Mouse (Mus musculus) adrenal gland, adult (tissue): ENCODE results near the gene Timm29.
"Not testable (repeated sequence)": the region's sequence is repeated elsewhere in the genome, so short reads cannot be mapped to it uniquely, and the experiment has no call there.

ENCODE experiments used
- DNase-seq, 2 experiments: peaks; one replicate each; pipeline ENCODE4 v3.0.0; 2022 to 2023; ENCODE audit warnings: low spot score in 1 of 2; ENCODE audit not compliant: inconsistent age in 2 of 2

The Timm29 gene

GRCm38 (mm10) chr9:21576286-21576685 lies 16.2 kb upstream of the Timm29 start:
- DNase-seq, result no peak

- no peak for DNase-seq
Observed at GRCm38 (mm10) chr9:21578226-21578625, 14.3 kb upstream of the Timm29 start.

GRCm38 (mm10) chr9:21585401-21585800 lies 7.1 kb upstream of the Timm29 start:
- no peak for DNase-seq

GRCm38 (mm10) chr9:21587678-21588349 lies 4.7 kb upstream of the Timm29 start:
- no peak for DNase-seq

GRCm38 (mm10) chr9:21588350-21588749 lies 4.2 kb upstream of the Timm29 start:
- DNase-seq, result peak in 1 of 2 experiments; percentile 41

- DNase-seq, result peak in 1 of 2 experiments; percentile 23
Observed at GRCm38 (mm10) chr9:21589538-21589937, 3.0 kb upstream of the Timm29 start.

- peak in 1 of 2 experiments; percentile 26 for DNase-seq
Observed at GRCm38 (mm10) chr9:21591127-21591830, 1.2 kb upstream of the Timm29 start.

- peak in 1 of 2 experiments; percentile 61 for DNase-seq
Observed at GRCm38 (mm10) chr9:21591831-21592702, 455 bp upstream of the Timm29 start.

GRCm38 (mm10) chr9:21593122-21593721 lies 700 bp downstream of the Timm29 start:
- peak; percentile 77 to 92 for DNase-seq

GRCm38 (mm10) chr9:21594350-21594749 lies 1.8 kb downstream of the Timm29 start:
- DNase-seq, result not testable (repeated sequence)

GRCm38 (mm10) chr9:21594838-21595237 lies 2.3 kb downstream of the Timm29 start:
- peak in 1 of 2 experiments; percentile 23 for DNase-seq

GRCm38 (mm10) chr9:21598198-21598597 lies 5.7 kb downstream of the Timm29 start:
- DNase-seq, result peak in 1 of 2 experiments; percentile 55

GRCm38 (mm10) chr9:21600186-21600585 lies 7.7 kb downstream of the Timm29 start:
- DNase-seq, result no peak

- DNase-seq, result no peak
Observed at GRCm38 (mm10) chr9:21601073-21601472, 8.6 kb downstream of the Timm29 start.

GRCm38 (mm10) chr9:21601722-21602399 lies 9.3 kb downstream of the Timm29 start:
- DNase-seq, result peak; percentile 71 to 92

GRCm38 (mm10) chr9:21604119-21604518 lies 11.6 kb downstream of the Timm29 start:
- DNase-seq, result no peak

- no peak for DNase-seq
Observed at GRCm38 (mm10) chr9:21605865-21606264, 13.3 kb downstream of the Timm29 start.

GRCm38 (mm10) chr9:21606648-21607047 lies 14.1 kb downstream of the Timm29 start:
- DNase-seq, result no peak

GRCm38 (mm10) chr9:21609861-21610260 lies 17.3 kb downstream of the Timm29 start:
- DNase-seq, result peak; percentile 79 to 85

GRCm38 (mm10) chr9:21614864-21615616 lies 22.5 kb downstream of the Timm29 start:
- no peak for DNase-seq
